Mouse (Mus musculus) midbrain, embryonic 10.5 days (tissue): ENCODE results near the gene Pnrc2. TPM values are rescaled to one million over a fixed set of nuclear protein-coding genes. Genes with fewer than 3 reads are reported as not detected.

ENCODE experiments used
- DNase-seq: peaks from one replicate; pipeline ENCODE4 v3.0.0-alpha.2; 2017; ENCODE audit warnings: low spot score
- H3K27ac ChIP-seq: fragments of 300-500 bp; sonication (generic); replicated peaks from 2 replicates; pipeline ENCODE4 v1.5.1; 2016; ENCODE audit warnings: mild to moderate bottlenecking
- H3K27me3 ChIP-seq: fragments of 300-500 bp; sonication (generic); 2 replicates; pipeline ENCODE4 v1.6.1; 2016; ENCODE audit warnings: low read depth, mild to moderate bottlenecking; ENCODE audit not compliant: poor library complexity, severe bottlenecking
- H3K36me3 ChIP-seq: fragments of 300-500 bp; sonication (generic); 2 replicates; pipeline ENCODE4 v1.6.1; 2016; ENCODE audit warnings: mild to moderate bottlenecking, moderate library complexity
- H3K4me1 ChIP-seq: fragments of 300-500 bp; sonication (generic); 2 replicates; pipeline ENCODE4 v1.6.1; 2016
- H3K4me3 ChIP-seq: fragments of 300-500 bp; sonication (generic); 2 replicates; pipeline ENCODE4 v1.5.1; 2016; ENCODE audit warnings: mild to moderate bottlenecking, moderate library complexity
- H3K9me3 ChIP-seq: fragments of 300-500 bp; sonication (generic); replicated peaks from 2 replicates; pipeline ENCODE4 v1.6.1; 2016; ENCODE audit warnings: mild to moderate bottlenecking
- WGBS: fragments of 180-500 bp; shearing (Covaris S2); methylation state at CpG from one replicate; pipeline ENCODE4 v1.1.7; 2016; 5-methylcytosine and 5-hydroxymethylcytosine counted together
- polyA plus RNA-seq: library from polyadenylated mRNA; unstranded; fragments of >200 nt; fragmentation: Nextera tagmentation; extraction: Ambion mirVana; gene quantifications from 2 replicates; pipeline ENCODE4 v1.2.1, GENCODE M21; 2016

Pnrc2 gene
- polyA plus RNA-seq, 1 experiment from 2014 or later, result 225 TPM

DNA sequence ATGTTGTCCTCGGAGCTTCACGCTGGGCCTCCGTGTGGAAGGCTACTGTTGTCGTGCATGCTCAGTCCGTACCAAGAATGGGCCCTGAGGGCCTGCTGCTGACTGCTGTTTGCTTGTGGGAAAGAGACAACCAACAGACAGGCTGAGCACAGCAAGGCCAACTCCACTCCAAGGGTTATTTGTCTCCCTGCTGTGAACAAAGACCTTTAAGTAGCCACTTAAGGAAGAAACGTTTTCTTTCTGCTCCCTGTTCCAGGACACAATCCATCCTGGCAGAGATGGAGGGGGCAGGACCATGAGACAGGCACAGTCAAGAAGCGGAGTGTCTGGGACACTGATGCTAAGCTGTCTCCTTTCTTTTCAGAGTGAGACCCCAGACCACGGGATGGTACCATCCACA lies 49.4 kb downstream of the Pnrc2 start:
- H3K36me3 ChIP-seq, result no peaks in the 10 kb centered on the region
- H3K4me3 ChIP-seq, result no peak overlapping the region
- 60% methylated on average over 8 of the region's 8 CpGs for WGBS
- H3K9me3 ChIP-seq, result no peaks in the 10 kb centered on the region
- peaks cover 15% of the 10 kb centered on the region for H3K4me1 ChIP-seq
- no peaks in the 10 kb centered on the region for H3K27me3 ChIP-seq
- no peak overlapping the region; the same call in 1 of the 2 replicates for H3K27ac ChIP-seq
- DNase-seq, result no peak

DNA sequence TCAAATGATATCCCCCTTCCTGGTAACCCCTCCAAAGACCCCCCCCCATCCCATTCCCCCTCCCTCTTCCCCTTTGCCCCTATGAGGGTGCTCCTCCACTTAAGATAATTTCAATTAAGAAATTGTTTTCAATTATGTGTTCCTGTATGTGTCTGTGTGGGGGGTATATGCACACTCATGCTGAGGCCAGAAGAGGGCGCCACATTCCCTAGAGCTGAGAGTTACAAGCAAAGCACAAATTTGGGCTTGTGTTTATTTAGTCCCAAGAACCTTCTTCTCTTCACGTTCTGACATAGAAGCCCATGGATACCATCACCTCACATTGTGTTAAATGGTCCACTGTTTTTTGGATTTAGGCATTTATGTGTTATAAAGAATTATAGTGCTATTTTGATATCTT lies 50.4 kb downstream of the Pnrc2 start:
- no peak overlapping the region for H3K4me3 ChIP-seq
- DNase-seq, result no peak
- no peak overlapping the region for H3K27ac ChIP-seq
- 0 out of 2 replicates have a peak, but pooled peaks cover 6% of the 10 kb centered on the region for H3K9me3 ChIP-seq
- WGBS, result 76% methylated on average over 2 of the region's 2 CpGs
- H3K27me3 ChIP-seq, result no peaks in the 10 kb centered on the region
- peaks cover 6% of the 10 kb centered on the region for H3K4me1 ChIP-seq
- no peaks in the 10 kb centered on the region for H3K36me3 ChIP-seq

DNA sequence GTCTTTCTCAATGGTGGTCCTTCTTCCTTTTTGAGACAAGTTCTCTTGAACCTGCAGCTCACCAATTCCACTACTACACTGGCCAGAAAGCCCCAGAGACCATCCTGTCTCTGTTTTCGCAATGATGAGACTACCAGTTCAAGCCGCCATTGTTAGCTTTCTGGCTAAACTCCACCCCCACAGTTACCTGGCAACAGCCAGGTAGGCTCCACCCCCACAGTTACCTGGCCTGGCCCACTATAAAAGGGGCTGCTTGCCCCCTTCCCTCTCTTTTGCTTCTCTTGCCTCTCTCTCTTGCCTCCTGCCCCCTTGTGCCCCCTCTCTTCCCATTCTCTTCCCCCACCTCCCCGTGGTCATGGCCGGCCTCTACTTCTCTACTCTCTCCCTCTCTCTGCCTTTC lies 51.9 kb downstream of the Pnrc2 start:
- Histone ChIP-seq H3K27ac (no peak overlapping the region), H3K4me1 (peaks cover 4% of the 10 kb centered on the region; the same call in 1 of the 2 replicates), H3K4me3 (no peak overlapping the region), H3K9me3 (0 out of 2 replicates have a peak, but pooled peaks cover 6% of the 10 kb centered on the region), H3K27me3 (no peaks in the 10 kb centered on the region), H3K36me3 (no peaks in the 10 kb centered on the region)
- no peak for DNase-seq
- WGBS, result 88% methylated on average over 4 of the region's 4 CpGs

Other genes with a start within 250 kb of the Pnrc2 start
- 0.10 and 0.21 TPM in 2 replicates for gene Ifnlr1, start 187.6 kb downstream of the Pnrc2 start, polyA plus RNA-seq
- not detected in 2 replicates for gene Il22ra1, start 145.7 kb downstream of the Pnrc2 start, polyA plus RNA-seq
- 0.12 and 0.20 TPM in 2 replicates for gene Myom3, start 114.1 kb downstream of the Pnrc2 start, polyA plus RNA-seq
- gene Srsf10, start 18.1 kb downstream of the Pnrc2 start, polyA plus RNA-seq, result 368 and 383 TPM in 2 replicates
- gene Cnr2, start 21.5 kb upstream of the Pnrc2 start, polyA plus RNA-seq, result 0.46 and 0.60 TPM in 2 replicates
- 54.0 and 63.7 TPM in 2 replicates for gene Fuca1, start 46.9 kb upstream of the Pnrc2 start, polyA plus RNA-seq
- 64.5 and 70.1 TPM in 2 replicates for gene Hmgcl, start 72.6 kb upstream of the Pnrc2 start, polyA plus RNA-seq
- gene Gale, start 89.9 kb upstream of the Pnrc2 start, polyA plus RNA-seq, result 47.2 and 47.6 TPM in 2 replicates
- 214 and 220 TPM in 2 replicates for gene Lypla2, start 98.8 kb upstream of the Pnrc2 start, polyA plus RNA-seq
- gene Pithd1, start 113.4 kb upstream of the Pnrc2 start, polyA plus RNA-seq, result 66.3 and 69.6 TPM in 2 replicates
- gene Eloa, start 147.9 kb upstream of the Pnrc2 start, polyA plus RNA-seq, result 34.7 and 36.1 TPM in 2 replicates
- gene Rpl11, start 179.6 kb upstream of the Pnrc2 start, polyA plus RNA-seq, result 407 and 486 TPM in 2 replicates